Mouse (Mus musculus): Measurements from ENCODE around the gene Ntn1. TPM values are rescaled to one million over a fixed set of nuclear protein-coding genes. Genes with fewer than 3 reads are reported as not detected.

Ntn1 gene
- polyA plus RNA-seq, 1 experiment from 2014 or later, result 13.6 TPM

DNA sequence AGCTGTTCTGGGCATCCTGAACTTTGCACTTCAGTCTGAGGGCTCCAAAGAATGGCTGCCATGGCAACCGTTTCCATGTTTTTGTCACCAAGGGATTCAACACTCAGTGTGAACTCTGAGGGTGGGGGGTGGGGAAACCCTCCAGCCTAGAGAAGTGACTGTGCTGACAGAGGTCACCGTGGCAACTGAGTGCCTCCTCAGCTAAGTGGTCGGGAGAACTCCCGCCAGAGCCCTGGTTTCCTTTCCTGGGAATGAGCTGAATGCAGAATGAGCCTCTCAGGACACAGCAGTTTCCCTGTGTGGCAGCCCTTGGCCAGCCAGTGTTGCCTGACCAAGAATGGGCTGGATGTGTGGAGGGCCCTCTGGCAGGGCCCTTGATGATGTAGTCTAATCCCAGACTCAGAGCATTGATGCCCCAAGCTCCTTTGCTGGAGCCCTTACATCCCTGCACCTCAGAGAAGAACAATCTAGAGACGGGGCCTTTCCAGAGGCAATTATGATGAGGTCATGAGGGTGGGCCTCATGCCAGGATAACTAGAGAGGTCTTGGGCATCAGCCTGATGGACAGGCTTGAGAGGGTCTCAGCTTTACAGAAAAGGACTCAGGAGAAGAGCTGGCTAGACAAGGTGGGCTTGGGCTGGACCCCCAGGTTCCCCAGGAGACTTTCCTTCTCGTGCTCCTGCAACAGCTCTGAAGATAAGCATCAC is 185.3 kb downstream of the Ntn1 start:
- H3K4me2 ChIP-seq (replicated peaks; ENCODE audit: low read depth, low read length), result no peak overlapping the region
- no peak overlapping the region for H3K27ac ChIP-seq (ENCODE audit: low read length)
- H3K36me3 ChIP-seq (ENCODE audit: insufficient read depth, low read length), result no peaks in the 10 kb centered on the region
- H3K9ac ChIP-seq (replicated peaks; ENCODE audit: low read length), result no peak overlapping the region
- H3K4me3 ChIP-seq (ENCODE audit: low read length), result no peak overlapping the region
- H3K4me1 ChIP-seq (ENCODE audit: insufficient read depth, low read length), result peaks cover 25% of the 10 kb centered on the region
- 42% methylated on average over 6 of the region's 6 CpGs for WGBS
- H3K9me3 ChIP-seq (ENCODE audit: low read length), result no peaks in the 10 kb centered on the region
- no peaks in the 10 kb centered on the region for H3K27me3 ChIP-seq (ENCODE audit: insufficient read depth, low read length)
- ATAC-seq (ENCODE audit: low FRiP score, low TSS enrichment), result no peak

DNA sequence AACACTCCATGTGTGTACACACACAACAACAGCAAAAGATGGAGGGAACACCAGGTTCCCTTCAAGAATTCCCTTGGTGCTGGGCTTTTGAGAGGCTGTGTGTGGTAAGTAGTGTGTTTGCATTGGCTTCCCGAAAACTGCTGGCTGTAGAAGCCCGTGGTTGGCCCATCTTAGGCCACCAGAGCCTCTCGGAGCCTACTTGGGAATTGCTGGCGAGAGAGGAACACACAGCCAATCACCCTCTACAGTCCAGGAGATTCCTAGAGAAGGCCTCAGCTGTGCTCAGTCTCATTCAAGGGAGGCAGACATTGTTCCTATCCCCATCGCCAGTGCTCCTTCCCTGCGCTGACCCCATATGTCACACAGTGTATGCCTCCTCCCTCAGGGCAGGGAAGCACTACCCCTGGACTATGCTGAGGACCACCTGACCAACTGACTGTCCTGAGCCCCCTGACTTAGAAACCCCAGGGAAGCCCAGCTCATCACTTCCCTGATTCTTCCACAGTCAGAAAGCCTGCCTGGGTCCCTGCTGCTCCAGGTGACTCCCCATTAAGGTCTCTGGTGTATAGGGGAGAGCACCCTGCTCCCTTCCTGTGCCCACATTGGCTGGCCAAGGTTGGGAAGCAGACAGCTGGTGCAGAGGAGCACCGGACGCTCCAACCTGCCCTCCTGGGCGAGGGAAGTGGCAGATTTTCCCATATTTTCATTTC is 186.0 kb downstream of the Ntn1 start:
- Histone ChIP-seq H3K36me3 (ENCODE audit: insufficient read depth, low read length) (no peaks in the 10 kb centered on the region), H3K4me3 (ENCODE audit: low read length) (no peak overlapping the region), H3K4me2 (replicated peaks; ENCODE audit: low read depth, low read length) (no peak overlapping the region), H3K27me3 (ENCODE audit: insufficient read depth, low read length) (no peaks in the 10 kb centered on the region), H3K9ac (replicated peaks; ENCODE audit: low read length) (no peak overlapping the region), H3K9me3 (ENCODE audit: low read length) (no peaks in the 10 kb centered on the region), H3K27ac (ENCODE audit: low read length) (no peak overlapping the region), H3K4me1 (ENCODE audit: insufficient read depth, low read length) (peaks cover 25% of the 10 kb centered on the region)
- WGBS, result 87% methylated on average over 9 of the region's 9 CpGs
- ATAC-seq (ENCODE audit: low FRiP score, low TSS enrichment), result no peak

DNA sequence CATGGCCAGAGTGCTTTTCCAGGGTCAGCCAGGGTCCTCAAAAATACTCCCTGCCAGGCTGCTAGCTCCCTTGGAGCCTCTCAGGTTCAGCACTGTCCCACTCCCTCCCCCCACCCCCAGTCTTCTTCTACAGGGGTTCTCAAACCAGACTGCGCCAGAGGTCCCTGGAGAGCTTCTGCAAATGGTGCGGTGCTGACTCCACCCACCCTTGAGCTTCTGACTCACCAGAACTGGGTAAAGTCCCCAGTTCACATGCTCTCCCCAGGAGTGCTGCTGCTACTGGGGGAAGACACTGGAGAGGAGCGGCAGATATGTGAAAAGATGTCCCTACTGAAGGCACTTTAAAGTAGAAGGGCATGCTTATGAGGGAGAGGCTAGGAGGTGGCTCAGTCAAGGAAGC is 186.7 kb downstream of the Ntn1 start:
- WGBS, result 78% methylated on average over 3 of the region's 3 CpGs
- H3K27me3 ChIP-seq (ENCODE audit: insufficient read depth, low read length), result no peaks in the 10 kb centered on the region
- ATAC-seq (ENCODE audit: low FRiP score, low TSS enrichment), result no peak
- no peaks in the 10 kb centered on the region for H3K9me3 ChIP-seq (ENCODE audit: low read length)
- H3K36me3 ChIP-seq (ENCODE audit: insufficient read depth, low read length), result no peaks in the 10 kb centered on the region
- no peak overlapping the region for H3K27ac ChIP-seq (ENCODE audit: low read length)
- H3K4me1 ChIP-seq (ENCODE audit: insufficient read depth, low read length), result peaks cover 25% of the 10 kb centered on the region
- no peak overlapping the region for H3K4me2 ChIP-seq (replicated peaks; ENCODE audit: low read depth, low read length)
- no peak overlapping the region for H3K4me3 ChIP-seq (ENCODE audit: low read length)
- H3K9ac ChIP-seq (replicated peaks; ENCODE audit: low read length), result no peak overlapping the region

DNA sequence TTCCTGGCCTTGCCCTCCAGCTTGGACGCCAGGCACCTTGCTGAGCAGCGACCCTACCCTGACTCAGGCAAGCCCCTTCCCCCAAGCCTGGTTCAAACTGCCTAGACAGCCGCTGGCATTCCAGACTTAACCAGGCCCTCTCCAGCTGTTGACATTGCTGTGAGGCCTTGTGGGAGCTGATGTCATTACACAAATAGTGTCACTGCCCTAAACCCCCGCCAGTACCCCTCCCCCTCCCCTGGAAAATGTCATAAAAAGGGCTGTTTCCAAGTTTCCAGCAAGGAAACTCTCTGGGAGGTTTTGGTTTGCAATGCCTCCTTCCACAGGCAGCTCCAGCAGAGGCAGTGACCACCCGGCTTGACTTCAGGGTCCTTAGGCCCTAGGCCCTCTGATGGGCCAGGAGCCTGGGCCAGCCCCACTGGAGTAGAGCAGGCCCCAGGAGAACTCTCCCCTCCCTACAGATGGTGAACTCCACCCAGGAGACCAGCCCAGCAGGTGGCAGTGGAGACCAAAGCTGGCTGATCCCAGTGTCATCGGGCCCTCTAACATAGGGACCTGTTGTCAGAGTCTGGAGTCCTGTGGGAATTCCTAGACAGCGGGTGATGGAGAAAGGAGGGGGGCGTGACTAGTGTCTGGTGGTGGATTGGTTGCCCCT is 188.6 kb downstream of the Ntn1 start:
- Histone ChIP-seq H3K27ac (ENCODE audit: low read length) (peak overlapping the region; percentile 2; the same call in 1 of the 2 replicates), H3K4me3 (ENCODE audit: low read length) (no peak overlapping the region), H3K9ac (replicated peaks; ENCODE audit: low read length) (no peak overlapping the region), H3K9me3 (ENCODE audit: low read length) (no peaks in the 10 kb centered on the region), H3K36me3 (ENCODE audit: insufficient read depth, low read length) (no peaks in the 10 kb centered on the region), H3K4me1 (ENCODE audit: insufficient read depth, low read length) (peaks cover 16% of the 10 kb centered on the region), H3K4me2 (replicated peaks; ENCODE audit: low read depth, low read length) (no peak overlapping the region), H3K27me3 (ENCODE audit: insufficient read depth, low read length) (no peaks in the 10 kb centered on the region)
- peak; percentile 53 for ATAC-seq (ENCODE audit: low FRiP score, low TSS enrichment)
- 28% methylated on average over 8 of the region's 8 CpGs for WGBS

DNA sequence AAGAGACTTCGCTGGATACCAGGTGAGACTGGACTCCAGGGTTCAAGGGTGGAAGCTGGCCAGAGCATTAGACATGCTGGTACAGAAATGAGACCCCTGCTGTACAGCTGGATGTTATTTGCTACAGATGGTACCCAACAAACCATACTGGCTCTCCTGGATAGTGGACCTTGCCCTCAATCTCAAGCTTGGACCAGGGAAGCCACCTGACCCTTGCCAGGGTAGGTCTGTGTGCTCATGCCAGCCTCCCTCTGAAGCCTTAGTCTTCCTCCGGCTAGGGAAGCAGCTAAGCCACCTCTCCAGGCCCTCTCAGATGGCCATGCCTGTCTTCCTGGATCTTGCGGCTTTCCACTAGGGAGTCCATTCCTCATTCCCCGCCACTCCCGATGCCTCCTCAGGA is 189.9 kb downstream of the Ntn1 start:
- 96% methylated on average over 5 of the region's 5 CpGs for WGBS
- no peaks in the 10 kb centered on the region for H3K9me3 ChIP-seq (ENCODE audit: low read length)
- H3K4me1 ChIP-seq (ENCODE audit: insufficient read depth, low read length), result peaks cover 16% of the 10 kb centered on the region
- H3K4me2 ChIP-seq (replicated peaks; ENCODE audit: low read depth, low read length), result no peak overlapping the region
- no peaks in the 10 kb centered on the region for H3K36me3 ChIP-seq (ENCODE audit: insufficient read depth, low read length)
- no peak for ATAC-seq (ENCODE audit: low FRiP score, low TSS enrichment)
- no peaks in the 10 kb centered on the region for H3K27me3 ChIP-seq (ENCODE audit: insufficient read depth, low read length)
- H3K4me3 ChIP-seq (ENCODE audit: low read length), result no peak overlapping the region
- no peak overlapping the region for H3K27ac ChIP-seq (ENCODE audit: low read length)
- H3K9ac ChIP-seq (replicated peaks; ENCODE audit: low read length), result no peak overlapping the region

DNA sequence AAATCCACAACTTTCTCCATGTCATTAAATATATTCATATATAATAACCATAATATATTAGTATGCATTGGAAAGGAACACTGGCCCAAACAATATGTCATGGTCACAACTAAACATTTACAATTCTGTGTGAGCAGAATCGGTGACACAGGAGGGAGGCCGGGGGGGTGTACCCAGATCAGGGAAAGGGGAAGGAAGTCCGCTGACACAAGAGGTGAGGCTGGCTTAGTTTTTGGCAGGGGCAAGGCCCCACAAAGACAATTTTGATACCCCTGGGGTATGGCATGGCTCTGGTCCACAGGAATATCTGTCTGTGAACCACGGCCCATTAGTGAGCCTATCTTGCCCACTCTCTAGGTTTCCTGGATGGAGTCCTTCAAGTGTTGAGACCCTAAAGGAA is 191.1 kb downstream of the Ntn1 start:
- 87% methylated on average over 4 of the region's 4 CpGs for WGBS
- H3K4me1 ChIP-seq (ENCODE audit: insufficient read depth, low read length), result peaks cover 7% of the 10 kb centered on the region
- no peak for ATAC-seq (ENCODE audit: low FRiP score, low TSS enrichment)
- no peaks in the 10 kb centered on the region for H3K9me3 ChIP-seq (ENCODE audit: low read length)
- no peak overlapping the region for H3K9ac ChIP-seq (replicated peaks; ENCODE audit: low read length)
- H3K36me3 ChIP-seq (ENCODE audit: insufficient read depth, low read length), result no peaks in the 10 kb centered on the region
- no peaks in the 10 kb centered on the region for H3K27me3 ChIP-seq (ENCODE audit: insufficient read depth, low read length)
- H3K27ac ChIP-seq (ENCODE audit: low read length), result no peak overlapping the region
- H3K4me2 ChIP-seq (replicated peaks; ENCODE audit: low read depth, low read length), result no peak overlapping the region
- no peak overlapping the region for H3K4me3 ChIP-seq (ENCODE audit: low read length)

DNA sequence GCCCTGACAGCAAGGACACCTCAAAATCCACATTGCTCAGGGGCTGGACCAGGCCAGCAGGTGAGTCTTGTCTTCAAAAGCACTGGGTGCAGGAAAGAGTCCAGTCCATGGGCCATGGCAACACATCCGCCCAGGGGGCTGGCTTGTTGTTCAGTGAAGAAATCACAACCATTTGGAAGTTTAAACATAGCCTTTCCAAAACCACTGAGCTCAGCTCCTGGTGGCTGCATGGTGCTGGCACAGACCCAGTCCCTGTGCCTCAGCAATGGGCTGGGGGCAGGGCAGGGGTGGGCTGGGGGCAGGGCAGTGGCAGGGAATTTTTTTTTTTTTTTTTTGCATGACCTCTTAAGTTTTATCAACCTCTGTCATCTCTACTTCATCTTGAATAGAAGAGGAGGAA is 192.0 kb downstream of the Ntn1 start:
- no peak overlapping the region for H3K4me3 ChIP-seq (ENCODE audit: low read length)
- no peak overlapping the region for H3K9ac ChIP-seq (replicated peaks; ENCODE audit: low read length)
- H3K4me2 ChIP-seq (replicated peaks; ENCODE audit: low read depth, low read length), result no peak overlapping the region
- WGBS, result 86% methylated on average over 1 of the region's 1 CpGs
- no peaks in the 10 kb centered on the region for H3K27me3 ChIP-seq (ENCODE audit: insufficient read depth, low read length)
- no peaks in the 10 kb centered on the region for H3K36me3 ChIP-seq (ENCODE audit: insufficient read depth, low read length)
- no peak overlapping the region for H3K27ac ChIP-seq (ENCODE audit: low read length)
- no peaks in the 10 kb centered on the region for H3K9me3 ChIP-seq (ENCODE audit: low read length)
- ATAC-seq (ENCODE audit: low FRiP score, low TSS enrichment), result no peak
- peaks cover 9% of the 10 kb centered on the region for H3K4me1 ChIP-seq (ENCODE audit: insufficient read depth, low read length)

DNA sequence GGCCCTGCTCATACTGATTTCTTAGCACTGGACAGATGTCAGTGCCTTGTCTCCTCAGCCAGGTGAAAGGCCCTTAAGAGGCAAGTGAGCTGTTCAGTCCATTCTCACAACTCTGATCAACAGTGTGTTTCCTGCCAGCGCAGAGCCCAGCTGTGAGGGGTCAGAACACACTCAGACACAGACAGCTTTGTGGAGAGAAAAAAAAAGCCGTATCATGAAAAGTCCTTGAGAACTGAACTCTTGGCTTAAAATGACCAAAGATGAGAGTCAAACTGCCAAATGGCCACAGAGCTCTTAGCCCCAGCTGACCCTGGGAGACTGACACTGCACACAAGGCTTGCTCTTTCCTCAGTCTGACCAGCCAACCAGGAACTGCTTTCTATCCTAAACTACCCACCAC is 192.6 kb downstream of the Ntn1 start:
- Histone ChIP-seq H3K4me1 (ENCODE audit: insufficient read depth, low read length) (peaks cover 9% of the 10 kb centered on the region), H3K27ac (ENCODE audit: low read length) (no peak overlapping the region)
- 68% methylated on average over 2 of the region's 2 CpGs for WGBS

DNA sequence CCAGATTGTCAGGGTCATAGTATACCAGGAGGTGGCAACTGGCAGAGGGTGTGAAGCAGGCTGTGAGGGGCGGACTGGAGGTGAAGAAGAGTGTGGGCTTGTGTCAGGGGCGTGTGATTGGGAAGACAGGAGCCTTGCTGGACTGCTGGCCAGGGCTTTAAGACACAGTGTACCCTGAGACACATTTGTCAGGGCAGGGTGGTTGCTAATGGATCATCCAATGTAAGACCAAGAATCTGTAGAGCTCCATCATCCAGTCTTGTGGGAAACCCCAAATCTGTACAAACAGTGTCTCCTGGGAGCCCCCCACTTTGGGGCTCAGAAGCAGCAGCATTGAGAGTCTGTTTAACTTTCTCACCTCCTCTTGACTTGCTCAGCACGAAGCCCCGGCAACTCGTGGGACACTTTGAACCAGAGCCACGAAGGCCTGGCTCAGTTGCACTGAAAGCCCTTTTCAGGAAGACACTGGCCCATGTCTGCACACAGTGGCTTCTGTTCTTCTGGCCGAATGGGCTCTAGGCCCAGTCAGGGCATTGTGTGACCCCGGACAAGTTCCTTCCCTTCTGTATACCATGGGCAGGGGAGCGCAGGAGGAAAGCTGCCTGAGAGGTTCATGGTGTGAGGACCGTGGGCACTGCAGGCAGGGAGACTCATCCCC is 194.9 kb downstream of the Ntn1 start:
- no peak for ATAC-seq (ENCODE audit: low FRiP score, low TSS enrichment)
- Histone ChIP-seq H3K9ac (replicated peaks; ENCODE audit: low read length) (no peak overlapping the region), H3K27me3 (ENCODE audit: insufficient read depth, low read length) (no peaks in the 10 kb centered on the region), H3K9me3 (ENCODE audit: low read length) (no peaks in the 10 kb centered on the region), H3K27ac (ENCODE audit: low read length) (no peak overlapping the region), H3K4me3 (ENCODE audit: low read length) (no peak overlapping the region), H3K4me2 (replicated peaks; ENCODE audit: low read depth, low read length) (no peak overlapping the region), H3K4me1 (ENCODE audit: insufficient read depth, low read length) (peaks cover 14% of the 10 kb centered on the region), H3K36me3 (ENCODE audit: insufficient read depth, low read length) (no peaks in the 10 kb centered on the region)
- WGBS, result 72% methylated on average over 10 of the region's 10 CpGs

More for the DNA sequence above, 192.6 kb downstream of the Ntn1 start:
- H3K4me2 ChIP-seq (replicated peaks; ENCODE audit: low read depth, low read length), result no peak overlapping the region
- no peak overlapping the region for H3K4me3 ChIP-seq (ENCODE audit: low read length)
- ATAC-seq (ENCODE audit: low FRiP score, low TSS enrichment), result no peak
- no peaks in the 10 kb centered on the region for H3K9me3 ChIP-seq (ENCODE audit: low read length)
- H3K36me3 ChIP-seq (ENCODE audit: insufficient read depth, low read length), result no peaks in the 10 kb centered on the region
- no peak overlapping the region for H3K9ac ChIP-seq (replicated peaks; ENCODE audit: low read length)
- no peaks in the 10 kb centered on the region for H3K27me3 ChIP-seq (ENCODE audit: insufficient read depth, low read length)

Measured in kidney, embryonic 16.5 days (tissue).